Mouse (Mus musculus): ENCODE results near the gene Cyba. TPM values are rescaled to one million over a fixed set of nuclear protein-coding genes. Genes with fewer than 3 reads are reported as not detected.

Cyba gene
- polyA plus RNA-seq, 1 experiment = 1,342 TPM

DNA sequence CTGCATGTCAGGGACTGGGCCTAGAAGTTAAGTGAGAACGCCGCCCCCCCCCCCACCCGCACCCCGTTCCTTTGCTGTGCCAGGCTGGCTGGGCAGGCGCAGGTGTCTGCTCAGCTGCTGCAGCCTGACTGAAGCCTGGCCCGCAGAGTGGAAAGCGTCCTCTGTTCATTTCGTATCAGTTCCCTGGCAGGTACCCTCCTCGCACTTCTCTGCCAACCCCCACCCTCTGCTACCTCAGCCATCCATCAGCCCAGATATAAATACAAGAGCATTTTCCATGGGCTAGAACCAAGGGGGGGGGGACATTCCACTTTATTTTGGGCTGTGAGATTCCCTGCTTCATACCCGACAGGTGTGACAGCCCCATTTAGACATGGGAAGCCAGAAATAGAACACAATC lies 19.4 kb upstream of the Cyba start:
- DNase-seq = no peak
- TF ChIP-seq CTCF (conservative IDR thresholded peaks at IDR 0.05; ENCODE audit: insufficient read depth, insufficient read length, low read depth, low read length) (no peak), POLR2A (IDR thresholded peaks at IDR 0.05; ENCODE audit: low read depth, low read length) (no peak)
- Histone ChIP-seq H3K4me3 (ENCODE audit: insufficient read depth, low read depth, low read length) (no peak overlapping the region), H3K27me3 (replicated peaks; ENCODE audit: control insufficient read depth, insufficient read depth, low read length) (no peaks in the 10 kb centered on the region), H3K27ac (ENCODE audit: insufficient read depth, low read depth, low read length) (no peak overlapping the region), H3K36me3 (ENCODE audit: control insufficient read depth, insufficient read depth, low read length) (no peaks in the 10 kb centered on the region), H3K4me1 (ENCODE audit: control insufficient read depth, insufficient read depth, low read length) (no peaks in the 10 kb centered on the region)
- WGBS = 91% methylated on average over 10 of the region's 10 CpGs

DNA sequence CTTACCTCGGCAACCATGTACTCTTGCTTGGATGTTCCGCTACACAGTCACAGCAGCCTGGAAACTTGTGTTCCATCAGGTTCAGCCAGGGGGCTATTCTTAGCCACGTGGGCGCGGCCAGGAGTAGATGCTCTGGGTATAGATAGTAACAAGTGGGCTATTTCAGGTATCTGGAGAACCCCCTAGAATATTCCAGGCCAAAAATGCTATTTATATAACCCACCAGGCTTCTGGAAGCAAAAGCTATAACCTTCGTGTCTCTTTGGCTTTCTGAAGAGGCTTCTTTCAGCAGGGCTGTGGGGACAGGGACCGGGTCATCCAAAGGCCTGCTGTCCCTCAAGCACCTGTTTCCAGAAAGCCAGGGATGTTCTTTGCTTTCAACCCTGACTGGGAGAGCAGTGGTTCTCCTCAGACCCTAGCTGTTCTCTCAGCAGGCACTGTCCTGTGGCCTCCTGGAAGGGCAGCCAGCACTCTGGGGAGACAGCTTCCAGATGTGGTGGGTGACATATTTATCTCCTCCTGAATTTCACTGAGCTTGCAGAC lies 18.5 kb upstream of the Cyba start:
- no peak for DNase-seq
- TF ChIP-seq POLR2A (IDR thresholded peaks at IDR 0.05; ENCODE audit: low read depth, low read length) (no peak), CTCF (conservative IDR thresholded peaks at IDR 0.05; ENCODE audit: insufficient read depth, insufficient read length, low read depth, low read length) (no peak)
- 63% methylated on average over 7 of the region's 7 CpGs for WGBS
- Histone ChIP-seq H3K27me3 (replicated peaks; ENCODE audit: control insufficient read depth, insufficient read depth, low read length) (no peaks in the 10 kb centered on the region), H3K4me3 (ENCODE audit: insufficient read depth, low read depth, low read length) (no peak overlapping the region), H3K36me3 (ENCODE audit: control insufficient read depth, insufficient read depth, low read length) (no peaks in the 10 kb centered on the region), H3K27ac (ENCODE audit: insufficient read depth, low read depth, low read length) (no peak overlapping the region), H3K4me1 (ENCODE audit: control insufficient read depth, insufficient read depth, low read length) (no peaks in the 10 kb centered on the region)

DNA sequence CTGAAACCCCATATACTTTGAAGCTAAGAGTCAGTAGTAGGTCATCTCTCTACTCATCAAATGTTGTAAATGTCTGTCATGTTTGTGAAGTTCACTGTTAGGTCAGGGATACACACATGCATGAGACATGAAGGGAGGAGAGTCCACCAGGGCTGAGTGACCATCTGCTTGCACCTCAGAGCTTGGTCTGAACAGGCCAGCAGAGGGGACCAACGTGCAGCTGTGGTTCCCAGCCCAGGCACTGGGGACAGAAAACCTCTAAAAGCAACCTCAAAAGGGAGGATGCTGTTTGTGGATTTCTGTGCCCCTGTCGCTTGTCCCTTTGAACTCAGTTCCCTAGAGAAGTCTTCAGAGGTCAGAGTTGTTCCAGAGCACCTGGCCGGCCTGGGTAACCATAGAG lies 12.5 kb upstream of the Cyba start:
- Histone ChIP-seq H3K27ac (ENCODE audit: insufficient read depth, low read depth, low read length) (no peak overlapping the region), H3K27me3 (replicated peaks; ENCODE audit: control insufficient read depth, insufficient read depth, low read length) (no peaks in the 10 kb centered on the region), H3K36me3 (ENCODE audit: control insufficient read depth, insufficient read depth, low read length) (no peaks in the 10 kb centered on the region), H3K4me3 (ENCODE audit: insufficient read depth, low read depth, low read length) (no peak overlapping the region), H3K4me1 (ENCODE audit: control insufficient read depth, insufficient read depth, low read length) (peaks cover 5% of the 10 kb centered on the region; the same call in 1 of the 2 replicates)
- no peak for DNase-seq
- TF ChIP-seq CTCF (conservative IDR thresholded peaks at IDR 0.05; ENCODE audit: insufficient read depth, insufficient read length, low read depth, low read length) = no peak; the same call in 1 of the 2 replicates
- no peak for TF ChIP-seq POLR2A (IDR thresholded peaks at IDR 0.05; ENCODE audit: low read depth, low read length)
- 44% methylated on average over 3 of the region's 3 CpGs for WGBS

DNA sequence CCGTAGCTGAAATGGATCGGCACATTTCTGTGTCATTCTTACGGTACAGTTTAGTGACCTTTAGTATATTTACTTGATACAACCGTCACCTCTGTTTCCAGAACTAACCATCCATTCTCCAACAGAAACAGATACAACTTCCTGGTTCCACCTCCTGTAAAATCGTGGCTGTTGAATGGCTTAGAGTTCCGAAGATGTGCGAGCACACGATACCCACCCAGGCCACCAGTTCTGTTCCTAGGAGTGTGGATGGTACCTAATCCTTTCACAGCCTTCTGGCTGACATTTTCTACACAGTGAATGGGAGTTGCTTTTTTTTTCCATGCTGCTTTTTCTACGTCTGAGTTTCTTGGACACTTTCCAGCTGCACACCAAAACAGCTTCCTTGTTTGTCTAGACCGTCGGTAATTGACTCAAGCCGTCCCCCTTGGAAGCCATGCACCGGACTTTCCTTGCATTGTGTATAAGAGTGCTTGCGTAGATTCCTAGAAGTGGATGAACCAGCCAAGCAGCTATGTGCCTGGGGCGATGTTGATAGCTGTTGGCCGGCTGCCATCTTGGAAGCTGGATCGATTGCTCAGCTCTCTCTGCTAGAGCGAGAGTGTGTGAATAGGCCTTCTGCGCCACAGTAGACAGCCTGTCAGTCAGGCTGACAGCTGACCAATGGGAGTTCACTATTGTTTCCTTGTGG lies 11.5 kb upstream of the Cyba start:
- TF ChIP-seq CTCF (conservative IDR thresholded peaks at IDR 0.05; ENCODE audit: insufficient read depth, insufficient read length, low read depth, low read length) (no peak), POLR2A (IDR thresholded peaks at IDR 0.05; ENCODE audit: low read depth, low read length) (no peak)
- WGBS = under 1% methylated on average over 19 of the region's 19 CpGs
- Histone ChIP-seq H3K27ac (ENCODE audit: insufficient read depth, low read depth, low read length) (peak overlapping the region; percentile 77), H3K4me1 (ENCODE audit: control insufficient read depth, insufficient read depth, low read length) (peaks cover 5% of the 10 kb centered on the region; the same call in 1 of the 2 replicates), H3K4me3 (ENCODE audit: insufficient read depth, low read depth, low read length) (peak overlapping the region; percentile 56), H3K27me3 (replicated peaks; ENCODE audit: control insufficient read depth, insufficient read depth, low read length) (no peaks in the 10 kb centered on the region), H3K36me3 (ENCODE audit: control insufficient read depth, insufficient read depth, low read length) (no peaks in the 10 kb centered on the region)
- peak; percentile 93 for DNase-seq

DNA sequence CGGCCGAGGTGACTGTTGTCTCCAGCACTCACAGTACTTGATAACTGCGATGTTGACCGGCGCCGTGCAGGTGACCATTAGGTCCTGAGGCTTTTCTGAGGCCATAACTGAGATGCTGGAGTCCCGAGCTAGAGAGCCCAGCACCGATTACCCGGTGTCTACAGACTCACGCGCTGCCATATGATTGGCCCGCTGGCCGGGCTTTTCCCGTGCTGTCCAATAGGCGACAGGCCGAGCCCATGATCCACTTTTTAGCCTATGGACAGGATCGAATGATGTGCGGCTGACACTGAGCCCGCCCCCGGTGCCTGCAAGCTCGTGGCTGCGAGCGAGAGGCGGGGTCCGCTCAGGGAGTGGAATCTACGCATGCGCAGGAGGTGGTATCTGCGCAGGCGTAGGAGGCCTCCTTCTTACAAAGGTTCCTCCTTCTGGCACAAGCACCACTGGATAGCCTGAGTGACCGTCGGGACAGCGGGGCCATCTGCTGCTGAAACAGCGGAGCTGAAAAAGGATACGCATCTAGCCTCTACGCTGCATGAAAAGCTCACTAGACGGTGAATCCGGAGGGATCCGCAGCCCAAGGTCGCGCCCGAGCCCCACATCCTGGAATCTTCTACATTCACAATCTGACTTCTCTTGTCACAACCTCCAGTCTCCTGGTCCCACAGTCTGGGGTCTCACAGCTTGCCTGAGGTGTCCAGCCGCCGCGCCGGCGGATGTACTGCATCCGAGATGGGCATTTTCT lies 10.7 kb upstream of the Cyba start, which contains the start of gene Mvd:
TSS of gene Mvd (minus strand) at position 161 of the 745 bp plus-strand sequence.
- no peaks in the 10 kb centered on the region for H3K36me3 ChIP-seq (ENCODE audit: control insufficient read depth, insufficient read depth, low read length)
- under 1% methylated on average over 47 of the region's 47 CpGs for WGBS
- peak; percentile 86 for TF ChIP-seq POLR2A (IDR thresholded peaks at IDR 0.05; ENCODE audit: low read depth, low read length)
- peak; percentile 63 for TF ChIP-seq CTCF (conservative IDR thresholded peaks at IDR 0.05; ENCODE audit: insufficient read depth, insufficient read length, low read depth, low read length)

DNA sequence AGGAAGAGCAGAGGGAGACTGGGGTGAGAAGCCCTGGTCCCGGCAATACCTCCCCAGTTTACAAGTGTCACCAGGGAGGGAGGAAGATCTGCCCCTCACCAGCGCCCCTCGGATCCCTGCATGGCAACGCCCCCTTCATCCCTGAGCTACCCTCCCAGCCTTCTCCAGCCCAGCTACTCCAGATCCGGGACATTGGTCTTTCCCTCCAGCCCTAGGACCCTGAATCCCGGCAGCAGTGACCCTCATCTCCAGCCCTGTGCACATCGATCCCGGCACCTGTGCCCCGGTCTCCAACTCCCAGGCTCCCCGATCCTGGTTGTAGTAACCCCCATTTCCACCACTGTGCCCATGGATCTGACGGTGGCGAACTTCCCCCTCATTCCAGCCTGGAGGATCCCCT lies 10.1 kb upstream of the Cyba start:
- no peak for TF ChIP-seq CTCF (conservative IDR thresholded peaks at IDR 0.05; ENCODE audit: insufficient read depth, insufficient read length, low read depth, low read length)
- TF ChIP-seq POLR2A (IDR thresholded peaks at IDR 0.05; ENCODE audit: low read depth, low read length) = no peak
- no peaks in the 10 kb centered on the region for H3K27me3 ChIP-seq (replicated peaks; ENCODE audit: control insufficient read depth, insufficient read depth, low read length)
- WGBS = 1% methylated on average over 12 of the region's 12 CpGs
- no peaks in the 10 kb centered on the region for H3K36me3 ChIP-seq (ENCODE audit: control insufficient read depth, insufficient read depth, low read length)
- DNase-seq = no peak
- H3K4me1 ChIP-seq (ENCODE audit: control insufficient read depth, insufficient read depth, low read length) = peaks cover 5% of the 10 kb centered on the region; the same call in 1 of the 2 replicates
- H3K4me3 ChIP-seq (ENCODE audit: insufficient read depth, low read depth, low read length) = peak overlapping the region; percentile 65
- H3K27ac ChIP-seq (ENCODE audit: insufficient read depth, low read depth, low read length) = peak overlapping the region; percentile 75

More for the DNA sequence above, 10.7 kb upstream of the Cyba start, which contains the start of gene Mvd:
- Histone ChIP-seq H3K27me3 (replicated peaks; ENCODE audit: control insufficient read depth, insufficient read depth, low read length) (no peaks in the 10 kb centered on the region), H3K4me1 (ENCODE audit: control insufficient read depth, insufficient read depth, low read length) (peaks cover 5% of the 10 kb centered on the region; the same call in 1 of the 2 replicates), H3K27ac (ENCODE audit: insufficient read depth, low read depth, low read length) (peak within 1 kb of the TSS; percentile 77), H3K4me3 (ENCODE audit: insufficient read depth, low read depth, low read length) (peak within 1 kb of the TSS; percentile 65)
- peak; percentile 100 for DNase-seq

DNA sequence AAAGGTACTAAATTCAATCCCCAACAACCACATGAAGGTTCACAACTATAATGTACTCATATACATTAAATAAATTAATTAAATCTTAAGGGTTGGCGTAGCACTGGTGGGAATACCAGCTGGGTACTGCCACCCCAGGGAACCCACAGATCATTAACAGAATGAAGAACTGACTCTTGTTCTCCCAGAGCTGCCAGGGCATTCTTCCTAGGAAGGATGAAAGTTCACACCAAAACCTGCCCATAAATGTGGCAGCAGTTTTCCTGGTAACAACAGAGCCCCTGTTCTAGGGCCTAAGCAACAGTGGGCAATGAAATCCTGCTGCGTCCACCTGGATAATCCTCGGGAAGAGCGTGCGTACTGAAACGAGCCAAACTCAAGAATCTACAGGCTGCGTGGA lies 9.6 kb upstream of the Cyba start:
- peaks cover 5% of the 10 kb centered on the region; the same call in 1 of the 2 replicates for H3K4me1 ChIP-seq (ENCODE audit: control insufficient read depth, insufficient read depth, low read length)
- H3K27ac ChIP-seq (ENCODE audit: insufficient read depth, low read depth, low read length) = peak overlapping the region; percentile 75
- no peaks in the 10 kb centered on the region for H3K36me3 ChIP-seq (ENCODE audit: control insufficient read depth, insufficient read depth, low read length)
- peak; percentile 63 for DNase-seq
- TF ChIP-seq CTCF (conservative IDR thresholded peaks at IDR 0.05; ENCODE audit: insufficient read depth, insufficient read length, low read depth, low read length) = no peak
- no peak for TF ChIP-seq POLR2A (IDR thresholded peaks at IDR 0.05; ENCODE audit: low read depth, low read length)
- peak overlapping the region; percentile 65 for H3K4me3 ChIP-seq (ENCODE audit: insufficient read depth, low read depth, low read length)
- WGBS = 24% methylated on average over 7 of the region's 7 CpGs
- no peaks in the 10 kb centered on the region for H3K27me3 ChIP-seq (replicated peaks; ENCODE audit: control insufficient read depth, insufficient read depth, low read length)

Data from kidney, adult 2 months (tissue).